Mouse (Mus musculus): ENCODE measurements around the gene Cbx3.
"Not testable (repeated sequence)": the region's sequence is repeated elsewhere in the genome, so short reads cannot be mapped to it uniquely, and the experiment has no call there.

Cbx3 gene

GRCm38 (mm10) chr6:51469715-51470310, 347 bp upstream of the Cbx3 start, which contains the start of gene Hnrnpa2b1:
Gene Hnrnpa2b1, minus strand, starts transcription at chr6:51469894.
- in situ Hi-C loops (cut with MboI, MseI) = no loop called here

- in situ Hi-C loops (cut with MboI, MseI) = no loop called here
These were observed 982 bp downstream of the Cbx3 start for GRCm38 (mm10) chr6:51471179-51471505.

GRCm38 (mm10) chr6:51471782-51472181, 1.6 kb downstream of the Cbx3 start:
- in situ Hi-C loops (cut with MboI, MseI) = no loop called here

GRCm38 (mm10) chr6:51472213-51472612, 2.1 kb downstream of the Cbx3 start:
- in situ Hi-C loops (cut with MboI, MseI) = no loop called here

GRCm38 (mm10) chr6:51479136-51479731, 9.1 kb downstream of the Cbx3 start:
- in situ Hi-C loops (cut with MboI, MseI) = no loop called here

GRCm38 (mm10) chr6:51481548-51481947, 11.4 kb downstream of the Cbx3 start:
- in situ Hi-C loops (cut with MboI, MseI) = no loop called here

GRCm38 (mm10) chr6:51483861-51484260, 13.7 kb downstream of the Cbx3 start:
- in situ Hi-C loops (cut with MboI, MseI) = no loop called here

GRCm38 (mm10) chr6:51484556-51484955, 14.4 kb downstream of the Cbx3 start:
- in situ Hi-C loops (cut with MboI, MseI) = not testable (repeated sequence)

- in situ Hi-C loops (cut with MboI, MseI) = no loop called here
These were observed 15.5 kb downstream of the Cbx3 start for GRCm38 (mm10) chr6:51485646-51486045.

GRCm38 (mm10) chr6:51486076-51486710, 16.0 kb downstream of the Cbx3 start:
- in situ Hi-C loops (cut with MboI, MseI) = no loop called here

- in situ Hi-C loops (cut with MboI, MseI) = no loop called here
These were observed 16.6 kb downstream of the Cbx3 start for GRCm38 (mm10) chr6:51486731-51487130.

- in situ Hi-C loops (cut with MboI, MseI) = no loop called here
These were observed 19.6 kb downstream of the Cbx3 start for GRCm38 (mm10) chr6:51489787-51490186.

GRCm38 (mm10) chr6:51497321-51498111, 27.4 kb downstream of the Cbx3 start:
- in situ Hi-C loops (cut with MboI, MseI) = no loop called here

- in situ Hi-C loops (cut with MboI, MseI) = loop anchor here (5.0 kb wide), 5 partner anchors 63 to 298 kb away; no protein-coding TSS in a partner anchor
These were observed 35.5 kb downstream of the Cbx3 start for GRCm38 (mm10) chr6:51505671-51506070.

- in situ Hi-C loops (cut with MboI, MseI) = loop anchor here (5.0 kb wide), 5 partner anchors 65 to 300 kb away; no protein-coding TSS in a partner anchor
These were observed 37.4 kb downstream of the Cbx3 start for GRCm38 (mm10) chr6:51507556-51507955.

GRCm38 (mm10) chr6:51508750-51509648, 38.8 kb downstream of the Cbx3 start:
- in situ Hi-C loops (cut with MboI, MseI) = loop anchor here (5.0 kb wide), 5 partner anchors 67 to 302 kb away; no protein-coding TSS in a partner anchor

GRCm38 (mm10) chr6:51510094-51510493, 39.9 kb downstream of the Cbx3 start:
- in situ Hi-C loops (cut with MboI, MseI) = no loop called here

- in situ Hi-C loops (cut with MboI, MseI) = no loop called here
These were observed 40.8 kb downstream of the Cbx3 start for GRCm38 (mm10) chr6:51510946-51511345.

GRCm38 (mm10) chr6:51513745-51514144, 43.6 kb downstream of the Cbx3 start:
- in situ Hi-C loops (cut with MboI, MseI) = no loop called here

GRCm38 (mm10) chr6:51514860-51515259, 44.7 kb downstream of the Cbx3 start:
- in situ Hi-C loops (cut with MboI, MseI) = no loop called here

GRCm38 (mm10) chr6:51523310-51523709, 53.1 kb downstream of the Cbx3 start:
- in situ Hi-C loops (cut with MboI, MseI) = no loop called here

All from T-helper 17 cell (primary cell).